Mouse (Mus musculus) E14TG2a.4 (cell line): ENCODE data around the gene Cd1d1.
"Not testable (repeated sequence)": the region's sequence is repeated elsewhere in the genome, so short reads cannot be mapped to it uniquely, and the experiment has no call there.

ENCODE experiments used
- CTCF ChIP-seq: conservative IDR thresholded peaks from 2 replicates; pipeline ENCODE4 v1.5.1; 2014; ENCODE audit warnings: low read length
- NANOG ChIP-seq: IDR thresholded peaks from 2 replicates; pipeline ENCODE4 v1.6.1; 2014; ENCODE audit warnings: borderline replicate concordance, low read length, mixed read lengths

DNA sequence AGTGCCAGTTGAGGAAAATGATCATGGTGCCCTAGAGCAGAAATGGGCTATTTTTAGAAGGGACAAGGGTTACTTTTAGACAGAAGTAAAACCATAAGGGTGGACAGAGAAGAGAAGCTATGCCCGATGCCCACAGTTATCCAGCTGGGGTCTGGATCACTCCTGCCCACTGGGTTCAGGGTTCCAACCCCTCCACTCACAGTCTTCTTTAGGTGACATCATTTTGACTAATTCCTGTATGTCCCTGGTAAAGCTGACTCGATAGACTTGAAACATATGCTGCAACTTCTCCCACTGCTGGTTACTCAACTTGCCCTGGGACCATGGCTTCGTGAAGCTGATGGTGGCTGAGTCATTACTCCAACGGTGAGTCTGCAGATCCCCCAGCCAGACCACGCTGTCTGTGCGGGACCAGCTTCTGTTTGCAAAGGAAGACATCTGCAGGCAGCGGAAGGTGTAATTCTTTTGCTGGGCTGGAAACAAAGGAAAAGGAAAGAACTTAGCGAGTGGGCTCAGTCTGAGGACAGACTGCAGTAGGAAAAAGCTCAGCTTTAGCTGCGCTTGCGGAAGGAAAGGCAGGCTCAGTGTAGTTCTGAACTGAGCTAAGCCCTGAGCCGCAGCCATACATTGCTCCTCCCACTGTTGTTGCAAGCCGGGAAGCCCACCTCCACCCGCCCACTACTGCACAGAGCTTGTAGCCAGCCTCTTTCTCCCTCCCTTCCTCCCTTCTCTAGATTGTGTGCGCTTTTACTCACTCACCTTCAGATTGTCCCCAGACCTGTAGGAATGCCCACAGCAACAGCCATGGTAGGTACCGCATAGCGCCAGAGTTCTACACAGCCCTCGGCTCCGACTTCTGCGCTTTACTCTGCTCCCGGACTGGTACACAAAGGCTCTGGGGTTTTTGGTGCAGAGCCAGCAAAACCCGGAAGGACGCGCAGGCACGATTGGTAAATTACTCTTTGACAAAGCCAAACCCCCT is 517 bp downstream of the Cd1d1 start:
- TF ChIP-seq CTCF, NANOG: not testable (repeated sequence)
